Mouse (Mus musculus): ENCODE data around the gene Ascc1. TPM values are rescaled to one million over a fixed set of nuclear protein-coding genes. Genes with fewer than 3 reads are reported as not detected.
"Not testable (repeated sequence)": the region's sequence is repeated elsewhere in the genome, so short reads cannot be mapped to it uniquely, and the experiment has no call there.

Ascc1 gene
- total and polyA plus RNA-seq, 2 experiments from 2014 or later = 15.7 to 34.6 TPM

DNA sequence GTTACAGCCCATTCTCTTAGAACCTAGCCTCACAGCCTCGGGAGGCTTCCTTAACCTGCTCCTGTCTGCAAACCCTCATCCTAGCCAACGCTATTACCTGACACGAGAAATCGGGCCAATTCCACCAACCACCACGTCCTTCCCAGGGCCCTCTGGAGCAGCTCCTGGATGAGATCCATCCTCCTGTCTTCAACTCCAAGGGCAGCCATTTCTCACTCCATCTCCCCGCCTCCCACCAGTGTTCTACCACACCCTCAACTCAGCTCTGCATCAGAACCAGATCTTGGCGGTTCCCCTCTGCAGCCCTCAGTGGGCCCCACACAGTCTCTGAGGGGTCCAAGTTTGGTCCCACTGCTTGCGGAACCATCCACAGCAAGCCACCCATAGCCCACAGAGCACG, 20.8 kb upstream of the Ascc1 start:
- 0 out of 2 replicates have a peak, but pooled peaks have one; percentile 40 for TF ChIP-seq EP300 (IDR thresholded peaks at IDR 0.05; ENCODE audit: low read depth)
- TF ChIP-seq CTCF (IDR thresholded peaks at IDR 0.05; ENCODE audit: low read depth) = no peak
- DNase-seq (ENCODE audit: low spot score) (peak; percentile 80), ATAC-seq (ENCODE audit: insufficient read depth, low read depth) (peak; percentile 74)
- Histone ChIP-seq H3K27me3 (ENCODE audit: control insufficient read depth, insufficient read depth, low read length) (no peaks in the 10 kb centered on the region), H3K9me3 (replicated peaks; ENCODE audit: control insufficient read depth, low read length) (no peaks in the 10 kb centered on the region), H3K4me1 (ENCODE audit: control insufficient read depth, insufficient read depth) (peaks cover 56% of the 10 kb centered on the region), H3K9ac (replicated peaks; ENCODE audit: low read depth, low read length) (no peak overlapping the region; the same call in 1 of the 2 replicates), H3K4me2 (ENCODE audit: low read depth, low read length) (no peak overlapping the region), H3K36me3 (replicated peaks; ENCODE audit: control insufficient read depth, insufficient read depth, low read length) (0 out of 2 replicates have a peak, but pooled peaks cover 10% of the 10 kb centered on the region), H3K4me3 (ENCODE audit: low read depth, low read length) (no peak overlapping the region), H3K27ac (ENCODE audit: low read depth) (peak overlapping the region; percentile 84)
- whole genome bisulfite sequencing = 35% methylated on average over 9 of the region's 9 CpGs

DNA sequence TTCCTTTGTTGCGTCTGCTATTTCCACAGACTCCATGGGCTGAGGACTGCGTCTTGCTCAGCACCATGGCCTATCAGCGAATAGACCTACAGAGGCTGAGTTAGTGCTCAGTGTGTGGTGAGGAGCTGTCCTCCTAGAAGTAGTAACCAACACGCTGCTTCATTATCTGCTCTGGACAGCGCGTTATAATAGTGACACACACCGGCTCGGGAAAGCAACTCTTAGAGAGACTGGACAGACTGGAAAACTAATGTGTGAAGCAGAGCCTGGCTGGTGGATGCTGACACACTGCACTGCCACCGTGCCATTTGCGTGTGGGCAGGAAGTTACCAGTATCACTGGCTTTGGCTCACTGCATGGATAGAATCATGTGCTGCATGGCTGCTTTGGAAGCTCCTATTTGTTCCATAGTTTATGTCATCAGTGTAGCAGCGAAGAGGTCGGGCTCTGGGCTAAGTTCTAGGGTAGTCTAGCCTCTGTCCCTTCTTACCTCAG, 20.2 kb upstream of the Ascc1 start:
- DNase-seq (ENCODE audit: low spot score) (no peak), ATAC-seq (ENCODE audit: insufficient read depth, low read depth) (no peak)
- 62% methylated on average over 12 of the region's 12 CpGs for WGBS
- Histone ChIP-seq H3K4me3 (ENCODE audit: low read depth, low read length) (no peak overlapping the region), H3K36me3 (replicated peaks; ENCODE audit: control insufficient read depth, insufficient read depth, low read length) (peaks cover 16% of the 10 kb centered on the region), H3K9ac (replicated peaks; ENCODE audit: low read depth, low read length) (no peak overlapping the region), H3K4me1 (ENCODE audit: control insufficient read depth, insufficient read depth) (peaks cover 52% of the 10 kb centered on the region), H3K4me2 (ENCODE audit: low read depth, low read length) (no peak overlapping the region), H3K27me3 (ENCODE audit: control insufficient read depth, insufficient read depth, low read length) (no peaks in the 10 kb centered on the region), H3K9me3 (replicated peaks; ENCODE audit: control insufficient read depth, low read length) (no peaks in the 10 kb centered on the region), H3K27ac (ENCODE audit: low read depth) (peak overlapping the region; percentile 84)
- no peak for TF ChIP-seq EP300 (IDR thresholded peaks at IDR 0.05; ENCODE audit: low read depth)
- TF ChIP-seq CTCF (IDR thresholded peaks at IDR 0.05; ENCODE audit: low read depth) = no peak

DNA sequence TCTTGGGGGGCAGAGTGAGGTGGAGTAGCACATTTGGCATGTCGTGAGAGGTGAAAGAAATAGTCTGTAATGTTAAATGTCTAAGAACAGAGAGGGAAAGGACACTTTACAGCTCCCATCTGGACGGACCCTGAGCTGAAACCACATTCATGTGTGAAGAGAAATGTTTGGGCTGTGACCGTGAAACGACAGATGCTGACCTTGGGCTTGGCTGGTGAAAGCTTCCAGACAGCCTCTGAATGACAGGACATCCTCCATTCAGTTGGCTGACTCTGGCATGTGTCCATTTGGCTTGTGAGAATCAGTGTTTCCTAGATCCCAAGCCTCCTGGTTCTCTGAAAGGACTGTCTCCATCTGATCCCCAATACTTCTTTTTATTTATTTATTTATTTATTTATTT, 14.6 kb upstream of the Ascc1 start:
- peak overlapping the region; percentile 55 for H3K27ac ChIP-seq (ENCODE audit: low read depth)
- H3K4me3 ChIP-seq (ENCODE audit: low read depth, low read length) = no peak overlapping the region
- WGBS = 36% methylated on average over 4 of the region's 4 CpGs
- H3K4me1 ChIP-seq (ENCODE audit: control insufficient read depth, insufficient read depth) = peaks cover 35% of the 10 kb centered on the region
- no peaks in the 10 kb centered on the region for H3K27me3 ChIP-seq (ENCODE audit: control insufficient read depth, insufficient read depth, low read length)
- H3K4me2 ChIP-seq (ENCODE audit: low read depth, low read length) = no peak overlapping the region
- H3K9ac ChIP-seq (replicated peaks; ENCODE audit: low read depth, low read length) = no peak overlapping the region
- TF ChIP-seq EP300 (IDR thresholded peaks at IDR 0.05; ENCODE audit: low read depth) (no peak), CTCF (IDR thresholded peaks at IDR 0.05; ENCODE audit: low read depth) (no peak)
- H3K9me3 ChIP-seq (replicated peaks; ENCODE audit: control insufficient read depth, low read length) = no peaks in the 10 kb centered on the region
- H3K36me3 ChIP-seq (replicated peaks; ENCODE audit: control insufficient read depth, insufficient read depth, low read length) = peaks cover 51% of the 10 kb centered on the region
- no peak for DNase-seq (ENCODE audit: low spot score)
- peak; percentile 58 for ATAC-seq (ENCODE audit: insufficient read depth, low read depth)

DNA sequence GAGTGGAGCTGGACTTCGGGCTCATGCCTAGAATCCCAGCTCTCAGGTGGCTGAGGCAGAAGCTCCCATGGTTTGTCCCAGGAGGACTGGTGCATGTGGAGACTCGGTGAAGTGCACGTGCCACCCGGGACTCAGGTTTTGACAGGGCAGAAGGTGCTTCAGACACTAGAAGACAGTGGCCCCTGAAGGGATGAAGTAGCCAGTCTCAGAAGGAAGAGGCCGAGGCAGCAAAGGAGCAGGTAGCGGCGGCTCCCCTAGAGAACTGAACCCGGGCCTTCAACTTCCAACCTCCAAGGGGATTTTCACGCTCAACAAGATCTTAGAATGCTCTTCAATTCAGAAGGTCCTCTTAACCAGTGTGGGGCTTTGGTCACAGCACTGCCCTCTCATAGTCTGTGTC, 12.2 kb upstream of the Ascc1 start:
- H3K4me1 ChIP-seq (ENCODE audit: control insufficient read depth, insufficient read depth) = peaks cover 37% of the 10 kb centered on the region
- ATAC-seq (ENCODE audit: insufficient read depth, low read depth) (no peak), DNase-seq (ENCODE audit: low spot score) (no peak)
- no peak for TF ChIP-seq CTCF (IDR thresholded peaks at IDR 0.05; ENCODE audit: low read depth)
- no peak overlapping the region for H3K9ac ChIP-seq (replicated peaks; ENCODE audit: low read depth, low read length)
- no peaks in the 10 kb centered on the region for H3K9me3 ChIP-seq (replicated peaks; ENCODE audit: control insufficient read depth, low read length)
- H3K27me3 ChIP-seq (ENCODE audit: control insufficient read depth, insufficient read depth, low read length) = no peaks in the 10 kb centered on the region
- no peak overlapping the region for H3K27ac ChIP-seq (ENCODE audit: low read depth)
- no peak overlapping the region for H3K4me3 ChIP-seq (ENCODE audit: low read depth, low read length)
- 96% methylated on average over 9 of the region's 9 CpGs for WGBS
- H3K36me3 ChIP-seq (replicated peaks; ENCODE audit: control insufficient read depth, insufficient read depth, low read length) = peaks cover 65% of the 10 kb centered on the region
- no peak overlapping the region for H3K4me2 ChIP-seq (ENCODE audit: low read depth, low read length)

DNA sequence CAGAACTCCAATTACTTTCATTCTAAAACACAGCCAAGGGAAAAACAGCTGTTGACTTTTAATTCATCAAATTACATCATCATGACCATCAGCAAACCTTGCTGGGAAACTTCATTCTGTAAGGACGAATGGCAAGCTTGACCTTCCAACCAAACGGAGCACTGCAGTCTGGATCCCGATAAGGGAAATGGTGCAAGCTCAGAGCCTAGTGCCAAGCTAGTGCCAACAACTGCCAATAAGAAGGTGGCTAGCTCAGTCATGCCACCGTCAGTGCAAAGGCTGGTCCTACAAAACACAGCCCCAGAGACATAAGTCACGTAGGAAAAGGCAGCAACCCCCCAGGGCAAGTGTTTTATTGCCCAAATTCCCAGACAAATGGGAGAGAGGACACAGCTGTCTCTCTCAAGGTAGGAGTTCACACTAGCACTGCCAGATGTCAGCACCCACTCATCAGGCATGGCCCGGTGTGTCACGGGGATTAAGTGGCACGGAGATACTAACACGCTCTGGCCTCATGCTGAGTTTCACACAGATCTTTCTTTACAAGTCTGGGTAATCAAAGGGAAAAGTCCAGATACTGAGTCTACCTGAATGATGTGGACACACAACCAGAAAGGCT, 11.2 kb upstream of the Ascc1 start:
- H3K4me1 ChIP-seq (ENCODE audit: control insufficient read depth, insufficient read depth) = peaks cover 47% of the 10 kb centered on the region
- H3K27ac ChIP-seq (ENCODE audit: low read depth) = peak overlapping the region; percentile 66
- peaks cover 71% of the 10 kb centered on the region for H3K36me3 ChIP-seq (replicated peaks; ENCODE audit: control insufficient read depth, insufficient read depth, low read length)
- DNase-seq (ENCODE audit: low spot score) = peak; percentile 68
- TF ChIP-seq CTCF (IDR thresholded peaks at IDR 0.05; ENCODE audit: low read depth) (no peak), EP300 (IDR thresholded peaks at IDR 0.05; ENCODE audit: low read depth) (0 out of 2 replicates have a peak, but pooled peaks have one; percentile 64)
- no peak overlapping the region; the same call in 1 of the 2 replicates for H3K9ac ChIP-seq (replicated peaks; ENCODE audit: low read depth, low read length)
- 38% methylated on average over 9 of the region's 9 CpGs for WGBS
- no peaks in the 10 kb centered on the region for H3K27me3 ChIP-seq (ENCODE audit: control insufficient read depth, insufficient read depth, low read length)
- H3K4me2 ChIP-seq (ENCODE audit: low read depth, low read length) = no peak overlapping the region
- H3K9me3 ChIP-seq (replicated peaks; ENCODE audit: control insufficient read depth, low read length) = no peaks in the 10 kb centered on the region
- ATAC-seq (ENCODE audit: insufficient read depth, low read depth) = peak; percentile 77
- no peak overlapping the region for H3K4me3 ChIP-seq (ENCODE audit: low read depth, low read length)

DNA sequence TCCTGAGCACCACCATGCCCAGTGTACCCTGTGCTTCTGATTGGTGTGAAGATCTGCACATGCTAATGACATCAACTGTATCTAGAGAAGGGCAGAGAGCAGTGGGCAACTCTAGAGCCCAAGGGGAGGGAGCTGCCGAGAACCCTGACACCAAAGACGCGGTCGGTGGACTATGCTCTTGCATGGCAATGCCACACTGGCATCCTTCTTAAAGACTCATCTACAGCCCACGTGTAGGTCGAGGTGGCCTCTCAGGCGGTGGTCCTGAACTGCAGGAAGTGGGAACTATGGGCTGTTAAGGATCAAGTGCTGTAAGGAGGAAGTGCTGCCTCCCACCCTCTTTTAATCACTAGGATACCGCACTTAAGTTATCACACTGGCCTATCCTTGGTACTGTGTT, 10.6 kb upstream of the Ascc1 start:
- TF ChIP-seq EP300 (IDR thresholded peaks at IDR 0.05; ENCODE audit: low read depth) (no peak), CTCF (IDR thresholded peaks at IDR 0.05; ENCODE audit: low read depth) (no peak)
- Histone ChIP-seq H3K36me3 (replicated peaks; ENCODE audit: control insufficient read depth, insufficient read depth, low read length) (peaks cover 67% of the 10 kb centered on the region), H3K4me1 (ENCODE audit: control insufficient read depth, insufficient read depth) (peaks cover 47% of the 10 kb centered on the region), H3K27me3 (ENCODE audit: control insufficient read depth, insufficient read depth, low read length) (no peaks in the 10 kb centered on the region), H3K27ac (ENCODE audit: low read depth) (peak overlapping the region; percentile 66), H3K4me3 (ENCODE audit: low read depth, low read length) (no peak overlapping the region), H3K9ac (replicated peaks; ENCODE audit: low read depth, low read length) (no peak overlapping the region), H3K9me3 (replicated peaks; ENCODE audit: control insufficient read depth, low read length) (no peaks in the 10 kb centered on the region), H3K4me2 (ENCODE audit: low read depth, low read length) (no peak overlapping the region)
- DNase-seq (ENCODE audit: low spot score) (no peak), ATAC-seq (ENCODE audit: insufficient read depth, low read depth) (no peak)
- 58% methylated on average over 8 of the region's 8 CpGs for WGBS

DNA sequence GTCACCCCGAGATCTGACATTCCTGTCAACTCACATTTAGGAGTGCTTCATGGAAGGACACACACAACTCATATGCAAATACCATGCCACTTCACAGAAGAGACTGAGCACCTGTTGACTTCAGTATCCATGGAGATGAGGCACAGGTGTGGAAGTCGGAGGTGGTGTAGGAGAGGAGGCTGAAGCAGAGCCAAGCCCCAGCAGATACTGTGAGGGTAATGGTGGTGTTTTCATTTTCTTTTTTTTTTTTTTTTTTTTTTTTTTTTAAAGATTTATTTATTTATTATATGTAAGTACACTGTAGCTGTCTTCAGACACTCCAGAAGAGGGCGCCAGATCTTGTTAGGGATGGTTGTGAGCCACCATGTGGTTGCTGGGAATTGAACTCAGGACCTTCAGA, 8.8 kb upstream of the Ascc1 start:
- ATAC-seq (ENCODE audit: insufficient read depth, low read depth); H3K9ac ChIP-seq (replicated peaks; ENCODE audit: low read depth, low read length); H3K27me3 ChIP-seq (ENCODE audit: control insufficient read depth, insufficient read depth, low read length); DNase-seq (ENCODE audit: low spot score); H3K4me2 ChIP-seq (ENCODE audit: low read depth, low read length); H3K4me3 ChIP-seq (ENCODE audit: low read depth, low read length); H3K27ac ChIP-seq (ENCODE audit: low read depth); H3K9me3 ChIP-seq (replicated peaks; ENCODE audit: control insufficient read depth, low read length): not testable (repeated sequence)
- WGBS = 98% methylated on average over 2 of the region's 3 CpGs
- peaks cover 43% of the 10 kb centered on the region for H3K4me1 ChIP-seq (ENCODE audit: control insufficient read depth, insufficient read depth)
- H3K36me3 ChIP-seq (replicated peaks; ENCODE audit: control insufficient read depth, insufficient read depth, low read length) = peaks cover 49% of the 10 kb centered on the region
